Mouse (Mus musculus) mouse trophoblast stem cell (cell line): Measurements from ENCODE around the gene Kcnk16.
"Not testable (repeated sequence)": the region's sequence is repeated elsewhere in the genome, so short reads cannot be mapped to it uniquely, and the experiment has no call there.

Experiments
- in situ Hi-C, 2 experiments: fragments of 300-500 bp; cut with MseI, MboI; formaldehyde crosslinking; loops; 2 replicates in 1 of 2; 3 replicates in 1 of 2; pipeline ENCODE4 v1.15.1; 2025

Gene Kcnk16

GRCm38 (mm10) chr14:20269082-20269809, at the start of gene Kcnk16:
Gene Kcnk16, minus strand, starts transcription at chr14:20269199.
- in situ Hi-C loops, result loop anchor here in 1 of 2 experiments (25.0 kb wide), 1 partner anchor 407 kb away; no protein-coding TSS in a partner anchor

- in situ Hi-C loops, result no loop called here
Observed at GRCm38 (mm10) chr14:20315137-20315536, 46.1 kb upstream of the Kcnk16 start.

- in situ Hi-C loops, result not testable (repeated sequence)
Observed at GRCm38 (mm10) chr14:20305085-20305484, 36.1 kb upstream of the Kcnk16 start.

- in situ Hi-C loops, result no loop called here
Observed at GRCm38 (mm10) chr14:20298131-20298530, 29.1 kb upstream of the Kcnk16 start.

- in situ Hi-C loops, result no loop called here
Observed at GRCm38 (mm10) chr14:20297616-20298015, 28.6 kb upstream of the Kcnk16 start.

GRCm38 (mm10) chr14:20294947-20295346, 25.9 kb upstream of the Kcnk16 start:
- in situ Hi-C loops, result no loop called here

GRCm38 (mm10) chr14:20294117-20294892, 25.3 kb upstream of the Kcnk16 start, which contains the start of gene Nudt13:
Gene Nudt13, plus strand, starts transcription at chr14:20294697.
- in situ Hi-C loops, result no loop called here

GRCm38 (mm10) chr14:20291391-20291790, 22.4 kb upstream of the Kcnk16 start:
- in situ Hi-C loops, result no loop called here

GRCm38 (mm10) chr14:20268421-20268820, 578 bp downstream of the Kcnk16 start:
- in situ Hi-C loops, result loop anchor here in 1 of 2 experiments (25.0 kb wide), 1 partner anchor 406 kb away; no protein-coding TSS in a partner anchor

- in situ Hi-C loops, result loop anchor here (5.0 to 25.0 kb wide), 2 partner anchors 150 to 400 kb away; no protein-coding TSS in a partner anchor
Observed at GRCm38 (mm10) chr14:20262346-20262745, 6.7 kb downstream of the Kcnk16 start.

GRCm38 (mm10) chr14:20258185-20259113, 10.6 kb downstream of the Kcnk16 start:
- in situ Hi-C loops, result loop anchor here in 1 of 2 experiments (25.0 kb wide), 1 partner anchor 396 kb away; no protein-coding TSS in a partner anchor

GRCm38 (mm10) chr14:20250237-20251171, 18.5 kb downstream of the Kcnk16 start:
- in situ Hi-C loops, result loop anchor here in 1 of 2 experiments (25.0 kb wide), 1 partner anchor 388 kb away; no protein-coding TSS in a partner anchor

- in situ Hi-C loops, result no loop called here
Observed at GRCm38 (mm10) chr14:20248001-20248400, 21.0 kb downstream of the Kcnk16 start.

GRCm38 (mm10) chr14:20246811-20247266, 22.2 kb downstream of the Kcnk16 start:
- in situ Hi-C loops, result no loop called here

- in situ Hi-C loops, result no loop called here
Observed at GRCm38 (mm10) chr14:20245861-20246260, 23.1 kb downstream of the Kcnk16 start.

- in situ Hi-C loops, result no loop called here
Observed at GRCm38 (mm10) chr14:20245318-20245717, 23.7 kb downstream of the Kcnk16 start.

- in situ Hi-C loops, result no loop called here
Observed at GRCm38 (mm10) chr14:20243158-20243557, 25.8 kb downstream of the Kcnk16 start.

- in situ Hi-C loops, result no loop called here
Observed at GRCm38 (mm10) chr14:20242454-20242853, 26.5 kb downstream of the Kcnk16 start.

- in situ Hi-C loops, result no loop called here
Observed at GRCm38 (mm10) chr14:20234403-20234802, 34.6 kb downstream of the Kcnk16 start.
